Mouse (Mus musculus): ENCODE results near the gene Btg4.

Gene Btg4

DNA sequence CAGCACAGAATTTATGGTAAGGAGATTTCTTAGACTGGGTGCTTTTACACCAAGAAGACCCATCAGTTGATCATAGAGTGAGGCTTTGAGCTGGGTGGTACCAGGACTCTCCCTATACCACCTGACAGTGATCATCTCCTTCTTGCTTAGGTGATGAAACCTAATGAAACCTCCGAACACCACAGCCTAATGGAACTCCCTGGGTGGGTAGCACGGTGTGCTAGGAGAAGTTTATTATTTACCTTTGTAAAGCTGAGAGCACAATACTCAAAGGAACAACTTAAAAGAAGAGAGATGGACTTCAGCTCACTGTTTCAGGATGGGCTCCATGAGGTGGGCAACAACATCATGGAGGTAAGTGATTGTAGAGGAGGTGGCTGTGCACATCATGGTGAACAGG is at the start of gene Btg4:
Gene Btg4 (plus strand): TSS at position 301 of the 400 bp plus-strand sequence.
- no peak for DNase-seq (ENCODE audit: low spot score in 2 of 2)

- DNase-seq (ENCODE audit: low spot score in 2 of 2): no peak
These were observed 47.1 kb upstream of the Btg4 start for GRCm38 (mm10) chr9:51013644-51014043.

- no peak for DNase-seq (ENCODE audit: low spot score in 2 of 2)
These were observed 45.0 kb upstream of the Btg4 start for GRCm38 (mm10) chr9:51015732-51016131.

DNA sequence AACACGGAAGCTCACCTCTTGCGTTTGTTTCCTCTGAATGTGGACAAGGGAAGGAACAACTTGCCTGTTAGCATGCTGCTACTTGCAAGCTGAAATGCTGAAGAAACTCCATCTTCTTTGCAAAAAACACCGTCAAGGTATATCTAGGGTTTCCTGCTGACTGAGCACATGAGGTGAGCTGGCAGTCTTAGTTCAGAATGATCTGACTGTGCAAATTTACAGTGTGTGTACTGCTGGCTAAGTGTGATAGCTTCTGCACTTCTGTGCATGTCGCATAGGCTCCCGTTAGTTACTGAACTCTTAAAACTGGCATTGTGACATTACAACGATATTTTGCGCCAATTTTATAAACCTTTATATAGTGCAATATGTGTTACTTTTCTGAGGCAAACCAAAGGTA is 41.0 kb upstream of the Btg4 start:
- no peak for DNase-seq (ENCODE audit: low spot score in 2 of 2)

GRCm38 (mm10) chr9:51020351-51020750 is 40.4 kb upstream of the Btg4 start:
- no peak for DNase-seq (ENCODE audit: low spot score in 2 of 2)

GRCm38 (mm10) chr9:51021123-51021795 is 39.4 kb upstream of the Btg4 start:
- no peak for DNase-seq (ENCODE audit: low spot score in 2 of 2)

DNA sequence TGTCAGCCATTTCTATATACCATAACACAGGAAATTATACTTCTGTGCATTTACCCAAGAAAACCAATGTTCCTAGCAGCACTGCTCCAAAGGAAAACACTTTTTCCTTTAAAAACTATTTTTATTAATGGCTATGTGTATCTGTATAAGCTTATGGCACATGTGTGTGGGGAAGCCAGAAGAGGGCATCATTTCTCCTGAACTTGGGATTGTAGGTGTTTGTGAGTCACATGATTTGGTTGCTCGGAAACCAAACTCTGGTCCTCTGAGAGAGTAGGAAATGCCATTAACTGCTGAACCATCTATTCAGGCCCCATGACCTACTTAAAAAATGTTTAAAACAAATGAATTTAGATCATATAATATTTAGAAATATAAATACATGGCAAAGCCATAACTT is 33.7 kb upstream of the Btg4 start:
- DNase-seq (ENCODE audit: low spot score in 2 of 2): no peak

DNA sequence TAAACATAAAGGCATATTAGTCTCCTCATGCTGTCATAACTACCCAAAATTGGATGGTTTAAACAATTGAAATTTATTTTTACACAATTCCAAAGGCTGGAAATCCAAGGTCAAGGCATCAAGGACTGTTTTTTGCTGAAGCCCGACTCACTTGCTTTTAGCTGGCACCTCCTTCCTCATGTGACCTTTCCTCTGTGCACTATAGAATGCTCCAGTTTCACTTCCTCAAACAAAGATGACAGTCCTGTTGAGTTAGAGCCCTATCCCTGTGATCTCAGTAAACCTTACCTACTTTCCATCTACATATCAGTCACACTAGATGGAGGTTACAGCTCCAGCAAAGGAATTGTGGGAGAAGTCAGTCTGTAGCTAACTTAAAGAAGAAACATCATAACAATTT is 30.6 kb upstream of the Btg4 start:
- no peak for DNase-seq (ENCODE audit: low spot score in 2 of 2)

DNA sequence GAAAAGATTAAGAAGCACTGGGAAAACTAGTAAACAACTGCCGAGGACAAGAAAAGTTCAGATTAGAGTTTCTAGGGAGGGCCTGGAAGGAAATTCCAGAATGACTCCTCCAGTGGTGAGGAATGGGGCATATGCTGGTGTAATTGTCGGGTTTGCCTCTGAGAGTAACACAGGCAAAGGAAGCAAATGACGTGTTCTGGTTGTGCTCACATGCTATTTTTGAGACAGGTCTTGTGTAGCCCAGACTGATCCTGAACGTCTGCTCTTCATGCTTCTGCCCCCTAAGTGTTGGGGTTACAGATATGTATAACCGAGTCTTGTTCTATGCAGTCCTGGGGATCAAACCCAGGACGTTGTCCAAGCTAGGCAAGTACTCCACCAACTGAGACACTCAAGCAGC is 29.1 kb upstream of the Btg4 start:
- DNase-seq (ENCODE audit: low spot score in 2 of 2): no peak

DNA sequence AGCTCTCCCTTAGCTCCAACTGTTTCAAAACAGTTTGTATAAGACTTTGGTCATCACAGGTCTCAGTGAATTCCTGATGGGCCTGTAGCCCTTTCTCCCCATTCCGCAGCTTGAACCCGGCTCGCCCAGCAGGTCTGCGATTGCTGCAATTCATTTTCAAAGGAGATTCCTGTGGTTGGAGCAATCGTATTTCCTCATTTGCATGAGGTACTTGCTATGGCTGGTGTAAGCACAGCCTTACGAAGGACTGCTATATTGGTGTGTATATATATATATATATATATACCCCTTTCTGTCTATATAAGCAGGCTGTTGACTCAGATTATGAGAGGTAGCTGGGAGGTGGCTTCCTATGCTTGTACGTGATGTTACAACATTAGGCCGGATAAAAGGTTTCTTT is 28.4 kb upstream of the Btg4 start:
- no peak for DNase-seq (ENCODE audit: low spot score in 2 of 2)

DNA sequence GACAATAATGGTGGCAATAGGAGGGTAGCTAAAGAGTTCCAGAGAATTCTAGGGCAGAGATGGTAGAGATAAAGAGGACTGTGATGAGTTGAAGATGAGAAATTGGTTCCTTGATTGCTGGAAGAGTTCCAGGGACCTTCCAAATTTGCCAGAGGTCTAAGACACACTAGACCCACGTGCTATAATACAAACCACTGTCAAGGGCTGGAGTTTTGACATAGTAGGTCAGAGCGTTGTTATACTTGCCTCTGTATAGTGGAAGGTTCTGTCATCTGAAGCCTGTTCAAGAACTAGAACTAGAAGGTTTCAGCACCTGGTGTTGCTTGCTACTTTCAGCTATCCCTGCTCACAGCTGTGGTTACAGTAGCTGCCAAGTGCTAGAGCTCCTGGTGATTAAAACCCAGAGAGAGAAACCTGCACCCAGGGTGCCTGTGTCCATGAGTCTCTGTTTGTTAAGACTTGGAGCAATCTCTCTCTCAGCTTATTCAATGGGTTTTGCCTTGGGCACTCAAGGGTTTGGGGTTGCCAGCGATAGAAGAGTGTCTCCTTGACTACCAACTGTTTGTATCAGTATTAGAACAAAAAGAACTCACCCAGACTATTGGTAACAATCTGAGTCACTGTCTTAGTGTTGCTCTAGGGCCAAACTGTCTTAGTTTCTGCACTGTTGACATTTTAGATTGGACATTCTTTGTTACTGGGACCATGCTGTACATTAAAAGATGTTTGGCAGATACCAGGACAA is 27.7 kb upstream of the Btg4 start:
- DNase-seq (ENCODE audit: low spot score in 2 of 2): no peak

DNA sequence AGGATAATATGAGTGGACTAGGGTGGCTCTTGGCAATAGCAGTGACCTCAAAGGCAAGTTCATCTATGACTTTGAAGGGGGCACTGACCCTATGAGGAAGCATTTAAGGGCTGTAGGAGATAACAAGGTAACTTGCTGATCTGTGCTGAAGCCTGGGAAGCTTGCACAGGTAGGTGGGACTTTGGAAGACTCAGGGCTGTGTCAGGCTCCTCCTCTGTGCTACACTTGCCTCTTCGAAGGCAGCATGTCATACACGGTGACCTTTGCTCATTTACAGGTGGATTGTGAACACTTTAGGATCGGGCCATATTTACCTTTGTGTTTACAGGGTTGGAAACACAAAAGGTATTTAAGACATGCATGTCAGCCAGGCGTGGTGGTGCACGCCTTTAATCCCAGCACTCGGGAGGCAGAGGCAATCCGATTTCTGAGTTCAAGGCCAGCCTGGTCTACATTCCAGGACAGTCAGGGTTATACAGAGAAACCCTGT is 19.2 kb upstream of the Btg4 start:
- DNase-seq (ENCODE audit: low spot score in 2 of 2): no peak

- no peak for DNase-seq (ENCODE audit: low spot score in 2 of 2)
These were observed 18.6 kb upstream of the Btg4 start for GRCm38 (mm10) chr9:51042136-51042535.

- no peak for DNase-seq (ENCODE audit: low spot score in 2 of 2)
These were observed 8.5 kb upstream of the Btg4 start for GRCm38 (mm10) chr9:51052180-51052579.

- DNase-seq (ENCODE audit: low spot score in 2 of 2): no peak
These were observed 4.1 kb upstream of the Btg4 start for GRCm38 (mm10) chr9:51056360-51057324.

DNA sequence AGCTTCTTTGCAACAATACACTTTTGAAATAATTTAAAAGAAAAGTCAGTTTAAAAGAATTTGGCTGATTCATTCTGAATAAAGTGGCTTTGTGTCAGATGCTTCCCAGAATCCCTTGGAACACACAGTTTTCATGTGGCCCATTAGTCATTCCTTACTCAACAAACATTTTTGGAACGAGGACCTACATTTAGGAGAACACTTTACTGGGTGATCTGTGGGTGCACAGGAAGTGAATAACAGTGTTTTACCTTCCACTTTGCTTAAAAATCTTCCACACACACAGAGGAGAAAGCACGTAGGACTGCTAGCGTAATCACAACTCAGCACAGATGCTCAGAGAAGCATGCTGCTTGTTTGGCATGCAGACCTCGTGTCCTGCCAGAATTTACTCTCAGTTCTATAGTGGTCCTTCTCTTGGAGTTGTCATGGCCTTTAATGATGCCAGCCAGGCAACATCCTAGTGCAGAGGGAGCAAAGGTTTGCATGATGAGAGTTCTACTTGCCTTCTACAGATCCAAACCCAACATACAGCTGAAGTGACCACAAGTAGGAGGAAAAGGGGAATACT is 1.7 kb upstream of the Btg4 start:
- DNase-seq (ENCODE audit: low spot score in 2 of 2): no peak

DNA sequence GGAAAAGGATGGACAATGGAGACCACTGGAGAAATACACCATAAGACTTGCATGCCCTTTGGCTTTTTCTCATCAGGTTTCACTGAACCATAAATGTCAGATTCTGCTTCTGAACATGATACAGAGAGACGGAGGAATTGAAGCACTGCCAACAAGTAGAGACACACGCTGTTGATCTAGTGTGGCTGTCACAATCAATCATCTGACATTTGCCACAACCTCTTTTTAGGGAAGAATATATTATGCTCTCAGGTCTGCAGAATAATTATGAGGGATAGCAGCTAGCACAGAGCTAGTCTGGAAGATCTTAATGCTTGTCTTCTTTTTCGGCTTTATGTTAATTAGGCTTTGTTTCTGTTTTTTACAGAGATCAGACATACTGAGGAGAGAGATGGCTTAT is 7.5 kb downstream of the Btg4 start:
- no peak for DNase-seq (ENCODE audit: low spot score in 2 of 2)

DNA sequence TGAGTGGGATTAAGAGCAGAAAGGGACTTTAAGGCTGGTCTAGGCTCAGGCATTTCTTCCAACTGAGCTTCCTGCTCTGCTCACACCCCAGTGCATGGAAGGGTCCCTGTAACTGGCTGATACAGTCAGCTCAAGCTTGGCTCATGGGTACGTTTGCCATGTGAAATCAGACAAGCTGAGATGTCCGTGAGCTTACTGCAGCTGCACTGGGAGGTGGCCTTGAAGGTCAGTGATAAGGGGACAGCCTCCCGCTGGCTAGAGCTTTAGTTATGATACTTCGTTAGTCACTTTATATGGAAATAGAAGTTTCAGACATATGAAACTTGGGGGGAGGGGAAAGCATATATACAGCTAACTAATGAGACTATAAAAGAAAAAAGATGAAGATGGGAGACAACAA is 10.1 kb downstream of the Btg4 start:
- DNase-seq (ENCODE audit: low spot score in 2 of 2): no peak

DNA sequence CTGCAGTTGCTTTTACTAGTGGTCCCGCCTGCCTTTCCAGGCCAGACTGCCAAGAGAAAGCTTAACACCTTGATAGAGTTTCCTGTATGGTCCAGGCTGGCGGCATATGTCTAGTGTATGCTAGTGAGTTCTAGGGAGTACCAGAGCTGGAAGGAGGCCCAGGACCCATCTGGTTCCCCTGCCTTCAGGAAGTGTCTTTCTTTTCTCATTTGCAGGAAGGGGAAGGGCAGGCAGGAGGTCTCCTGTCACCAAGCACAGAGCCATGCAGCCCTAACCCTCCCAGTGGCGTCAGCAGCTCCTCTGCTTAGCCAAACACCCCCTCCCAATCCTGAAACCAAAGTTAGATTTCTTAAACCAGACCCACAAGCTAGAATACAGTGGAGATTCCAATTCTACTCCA is 15.1 kb downstream of the Btg4 start:
- DNase-seq (ENCODE audit: low spot score in 2 of 2): no peak

- DNase-seq (ENCODE audit: low spot score in 2 of 2): no peak
These were observed 15.7 kb downstream of the Btg4 start for GRCm38 (mm10) chr9:51076300-51076978.

- DNase-seq (ENCODE audit: low spot score in 2 of 2): peak; percentile 18 to 58
These were observed 16.2 kb downstream of the Btg4 start, which contains the start of gene Layn for GRCm38 (mm10) chr9:51076979-51077315. Layn (minus strand) TSS chr9:51077094.
